Mouse (Mus musculus): ENCODE measurements around the gene Gm6685. TPM values are rescaled to one million over a fixed set of nuclear protein-coding genes. Genes with fewer than 3 reads are reported as not detected.

The Gm6685 gene
- polyA plus RNA-seq, 1 experiment = 5.1 TPM

DNA sequence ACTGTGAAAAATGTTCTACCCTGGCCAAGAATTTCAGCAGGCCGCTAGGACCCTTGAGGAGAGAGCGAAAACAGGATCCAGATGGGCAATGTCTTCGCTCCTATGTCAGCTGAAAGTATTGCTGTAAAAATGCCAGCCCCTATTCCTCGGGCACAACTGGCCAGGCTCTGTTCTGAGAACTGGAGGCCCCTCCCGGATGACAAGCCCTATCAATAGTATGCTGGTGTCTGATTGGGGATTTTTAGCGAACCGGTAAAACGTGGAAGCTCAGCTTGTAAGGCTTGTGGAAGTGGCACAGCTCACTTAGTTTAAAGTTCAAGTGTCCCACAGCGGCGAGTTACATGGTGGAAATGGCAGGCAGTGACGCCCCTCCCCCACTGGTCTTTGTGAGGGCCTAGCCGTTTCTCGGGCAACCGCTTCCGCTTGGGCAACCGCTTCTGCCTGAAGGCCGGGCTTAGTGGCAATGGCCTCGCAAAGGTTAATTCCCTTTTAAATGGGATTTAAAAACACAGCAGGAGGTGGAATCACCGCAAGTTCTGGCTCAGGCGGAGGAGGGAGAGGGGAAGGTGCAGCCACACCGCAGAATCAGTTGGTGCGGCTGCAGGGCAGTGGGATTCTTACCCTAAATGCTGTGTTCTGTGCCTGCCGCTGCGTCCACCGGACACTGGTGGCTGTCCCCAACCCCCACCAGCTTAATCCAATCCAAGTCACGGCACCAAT, 25.7 kb upstream of the Gm6685 start:
- no peak overlapping the region for H3K4me2 ChIP-seq (ENCODE audit: low read depth)
- no peak overlapping the region for H3K4me3 ChIP-seq
- no peaks in the 10 kb centered on the region for H3K27me3 ChIP-seq (ENCODE audit: control insufficient read depth, insufficient read depth, insufficient read length)
- no peak overlapping the region for H3ac ChIP-seq (ENCODE audit: control insufficient read depth, insufficient read length)
- no peaks in the 10 kb centered on the region for H3K36me3 ChIP-seq (ENCODE audit: control insufficient read depth, insufficient read depth)
- TF ChIP-seq E2F4 (IDR thresholded peaks at IDR 0.05; ENCODE audit: insufficient read depth) = no peak
- no peak for TF ChIP-seq USF1 (IDR thresholded peaks at IDR 0.05; ENCODE audit: low read depth)
- TF ChIP-seq POLR2AphosphoS2 (IDR thresholded peaks at IDR 0.05; ENCODE audit: insufficient read length, low read depth) = no peak
- no peak for TF ChIP-seq POLR2A (IDR thresholded peaks at IDR 0.05; ENCODE audit: insufficient read length, low read depth)
- no peak for TF ChIP-seq MYOG (IDR thresholded peaks at IDR 0.05; ENCODE audit: control insufficient read depth in 1 of 3, insufficient read depth in 1 of 3, insufficient read length in 2 of 3, low read depth in 2 of 3)
- no peak for TF ChIP-seq MYOD1 (IDR thresholded peaks at IDR 0.05; ENCODE audit: control insufficient read depth in 1 of 3, insufficient read length in 2 of 3, low read depth in 2 of 3)
- TF ChIP-seq SRF (IDR thresholded peaks at IDR 0.05; ENCODE audit: control insufficient read depth, insufficient read length, low read depth) = no peak
- no peak for TF ChIP-seq REST (IDR thresholded peaks at IDR 0.05; ENCODE audit: insufficient read depth, insufficient read length)
- TF ChIP-seq CEBPB (IDR thresholded peaks at IDR 0.05; ENCODE audit: insufficient read depth, poor library complexity, severe bottlenecking) = no peak
- TF ChIP-seq MAX (IDR thresholded peaks at IDR 0.05; ENCODE audit: low read depth) = no peak
- TF ChIP-seq TCF3 (IDR thresholded peaks at IDR 0.05; ENCODE audit: insufficient read length, low read depth) = no peak
- TF ChIP-seq TCF12 (IDR thresholded peaks at IDR 0.05; ENCODE audit: insufficient read depth, poor library complexity, severe bottlenecking) = no peak
- no peaks in the 10 kb centered on the region for H3K79me2 ChIP-seq (ENCODE audit: control insufficient read depth, insufficient read depth)

- no peak overlapping the region for H3K4me3 ChIP-seq
- no peak overlapping the region for H3K4me2 ChIP-seq (ENCODE audit: low read depth)
- H3K27me3 ChIP-seq (ENCODE audit: control insufficient read depth, insufficient read depth, insufficient read length) = no peaks in the 10 kb centered on the region
- no peaks in the 10 kb centered on the region for H3K79me2 ChIP-seq (ENCODE audit: control insufficient read depth, insufficient read depth)
- no peaks in the 10 kb centered on the region for H3K36me3 ChIP-seq (ENCODE audit: control insufficient read depth, insufficient read depth)
- H3ac ChIP-seq (ENCODE audit: control insufficient read depth, insufficient read length) = no peak overlapping the region
- TF ChIP-seq POLR2AphosphoS2 (IDR thresholded peaks at IDR 0.05; ENCODE audit: insufficient read length, low read depth) (no peak), REST (IDR thresholded peaks at IDR 0.05; ENCODE audit: insufficient read depth, insufficient read length) (no peak), SRF (IDR thresholded peaks at IDR 0.05; ENCODE audit: control insufficient read depth, insufficient read length, low read depth) (no peak), MYOG (IDR thresholded peaks at IDR 0.05; ENCODE audit: control insufficient read depth in 1 of 3, insufficient read depth in 1 of 3, insufficient read length in 2 of 3, low read depth in 2 of 3) (no peak), MAX (IDR thresholded peaks at IDR 0.05; ENCODE audit: low read depth) (no peak), E2F4 (IDR thresholded peaks at IDR 0.05; ENCODE audit: insufficient read depth) (no peak), TCF12 (IDR thresholded peaks at IDR 0.05; ENCODE audit: insufficient read depth, poor library complexity, severe bottlenecking) (no peak), TCF3 (IDR thresholded peaks at IDR 0.05; ENCODE audit: insufficient read length, low read depth) (no peak), MYOD1 (IDR thresholded peaks at IDR 0.05; ENCODE audit: control insufficient read depth in 1 of 3, insufficient read length in 2 of 3, low read depth in 2 of 3) (no peak), USF1 (IDR thresholded peaks at IDR 0.05; ENCODE audit: low read depth) (no peak), POLR2A (IDR thresholded peaks at IDR 0.05; ENCODE audit: insufficient read length, low read depth) (no peak), CEBPB (IDR thresholded peaks at IDR 0.05; ENCODE audit: insufficient read depth, poor library complexity, severe bottlenecking) (no peak)
Observed at GRCm38 (mm10) chr11:28343465-28343864, 3.8 kb upstream of the Gm6685 start.

DNA sequence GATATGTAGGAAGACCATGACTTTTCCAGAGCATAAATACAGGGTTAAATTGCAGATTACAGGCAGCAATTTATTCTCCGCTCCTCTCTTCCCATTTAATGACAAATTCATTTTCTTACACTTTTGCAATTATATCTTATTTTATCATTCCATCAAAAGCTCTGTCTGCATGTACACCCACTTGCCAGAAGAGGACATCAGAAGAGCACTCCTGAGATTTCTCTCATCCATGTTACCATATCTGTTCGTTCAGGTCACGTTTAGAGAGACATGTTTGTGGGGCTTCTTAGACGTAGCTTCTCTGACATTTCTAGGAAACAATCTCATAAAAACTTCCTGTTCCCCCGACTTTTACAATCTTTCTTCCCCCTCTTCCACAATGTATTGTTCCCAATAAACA, 2.2 kb upstream of the Gm6685 start:
- H3K36me3 ChIP-seq (ENCODE audit: control insufficient read depth, insufficient read depth) = no peaks in the 10 kb centered on the region
- no peak overlapping the region for H3K4me3 ChIP-seq
- TF ChIP-seq POLR2A (IDR thresholded peaks at IDR 0.05; ENCODE audit: insufficient read length, low read depth) (no peak), TCF3 (IDR thresholded peaks at IDR 0.05; ENCODE audit: insufficient read length, low read depth) (no peak), USF1 (IDR thresholded peaks at IDR 0.05; ENCODE audit: low read depth) (no peak)
- no peaks in the 10 kb centered on the region for H3K27me3 ChIP-seq (ENCODE audit: control insufficient read depth, insufficient read depth, insufficient read length)
- H3K79me2 ChIP-seq (ENCODE audit: control insufficient read depth, insufficient read depth) = no peaks in the 10 kb centered on the region
- no peak overlapping the region for H3ac ChIP-seq (ENCODE audit: control insufficient read depth, insufficient read length)
- H3K4me2 ChIP-seq (ENCODE audit: low read depth) = no peak overlapping the region

DNA sequence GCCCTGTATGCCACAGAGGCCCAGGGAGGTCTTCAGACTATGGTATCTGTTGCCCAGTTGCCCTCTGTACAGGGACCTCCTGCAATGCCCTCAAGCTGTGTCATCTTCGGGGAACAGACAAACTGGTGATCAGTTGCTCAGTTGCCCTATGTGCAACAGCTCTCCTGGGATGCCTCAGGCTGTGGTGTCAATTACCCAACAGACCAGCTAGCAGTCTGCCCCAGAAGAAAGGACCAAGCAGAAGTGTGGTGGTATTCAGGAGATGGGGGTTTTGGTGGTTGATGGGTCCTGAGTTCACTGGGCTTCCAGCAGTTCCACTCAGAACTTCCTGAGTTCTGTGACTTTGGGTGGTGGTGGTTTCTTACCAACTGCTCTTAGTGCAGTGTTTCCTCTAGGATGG, 11.8 kb downstream of the Gm6685 start:
- no peak overlapping the region for H3K4me2 ChIP-seq (ENCODE audit: low read depth)
- TF ChIP-seq E2F4 (IDR thresholded peaks at IDR 0.05; ENCODE audit: insufficient read depth) = no peak
- no peak for TF ChIP-seq POLR2A (IDR thresholded peaks at IDR 0.05; ENCODE audit: insufficient read length, low read depth)
- H3K79me2 ChIP-seq (ENCODE audit: control insufficient read depth, insufficient read depth) = no peaks in the 10 kb centered on the region
- no peaks in the 10 kb centered on the region for H3K36me3 ChIP-seq (ENCODE audit: control insufficient read depth, insufficient read depth)
- no peak overlapping the region for H3ac ChIP-seq (ENCODE audit: control insufficient read depth, insufficient read length)
- H3K27me3 ChIP-seq (ENCODE audit: control insufficient read depth, insufficient read depth, insufficient read length) = no peaks in the 10 kb centered on the region
- no peak overlapping the region for H3K4me3 ChIP-seq

GRCm38 (mm10) chr11:28313396-28313795, 26.3 kb downstream of the Gm6685 start:
- TF ChIP-seq E2F4 (IDR thresholded peaks at IDR 0.05; ENCODE audit: insufficient read depth) (no peak), MYOD1 (IDR thresholded peaks at IDR 0.05; ENCODE audit: control insufficient read depth in 1 of 3, insufficient read length in 2 of 3, low read depth in 2 of 3) (no peak), USF1 (IDR thresholded peaks at IDR 0.05; ENCODE audit: low read depth) (no peak), POLR2A (IDR thresholded peaks at IDR 0.05; ENCODE audit: insufficient read length, low read depth) (no peak), REST (IDR thresholded peaks at IDR 0.05; ENCODE audit: insufficient read depth, insufficient read length) (no peak), TCF3 (IDR thresholded peaks at IDR 0.05; ENCODE audit: insufficient read length, low read depth) (no peak), POLR2AphosphoS2 (IDR thresholded peaks at IDR 0.05; ENCODE audit: insufficient read length, low read depth) (no peak)
- H3ac ChIP-seq (ENCODE audit: control insufficient read depth, insufficient read length) = no peak overlapping the region
- H3K4me3 ChIP-seq = no peak overlapping the region
- no peaks in the 10 kb centered on the region for H3K36me3 ChIP-seq (ENCODE audit: control insufficient read depth, insufficient read depth)
- no peak overlapping the region for H3K4me2 ChIP-seq (ENCODE audit: low read depth)
- H3K27me3 ChIP-seq (ENCODE audit: control insufficient read depth, insufficient read depth, insufficient read length) = no peaks in the 10 kb centered on the region
- H3K79me2 ChIP-seq (ENCODE audit: control insufficient read depth, insufficient read depth) = no peaks in the 10 kb centered on the region
